Mouse (Mus musculus): ENCODE measurements at regions not wholly inside any gene's neighbourhood (a gene's known extent, or its start where the extent isn't known, plus 50 kb on each side); places are given as distances from the start of the nearest gene placed in this dataset.

- DNase-seq (ENCODE audit: extremely low spot score, low spot score) = peak; percentile 80
These were observed 175.3 kb downstream of the Gpat3 start for GRCm38 (mm10) chr5:101020784-101021183.

GRCm38 (mm10) chr5:101013844-101014243, 168.3 kb downstream of the Gpat3 start:
- DNase-seq (ENCODE audit: extremely low spot score, low spot score) = no peak

GRCm38 (mm10) chr5:101005216-101005615, 159.7 kb downstream of the Gpat3 start:
- DNase-seq (ENCODE audit: extremely low spot score, low spot score) = no peak

GRCm38 (mm10) chr5:101000436-101000835, 154.9 kb downstream of the Gpat3 start:
- no peak for DNase-seq (ENCODE audit: extremely low spot score, low spot score)

DNA sequence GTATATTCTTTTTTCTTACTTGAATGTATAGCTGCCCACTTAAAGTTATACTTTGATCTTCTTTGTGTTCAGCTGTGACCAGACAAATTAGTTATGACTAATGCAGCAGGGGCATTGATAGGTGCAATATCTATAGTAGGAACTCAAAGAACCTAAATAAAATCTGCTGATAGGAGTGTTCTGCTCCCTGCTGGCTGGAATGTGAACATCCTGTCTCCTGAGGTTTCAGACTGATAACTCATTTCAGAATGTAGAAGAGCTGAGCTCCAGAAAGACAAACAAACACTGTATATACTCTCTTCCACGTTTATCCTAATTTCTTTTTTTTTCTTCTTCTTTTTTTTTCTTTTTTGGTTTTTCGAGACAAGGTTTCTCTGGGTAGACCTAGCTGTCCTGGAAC, 146.9 kb downstream of the Gpat3 start:
- no peak for DNase-seq (ENCODE audit: extremely low spot score, low spot score)

DNA sequence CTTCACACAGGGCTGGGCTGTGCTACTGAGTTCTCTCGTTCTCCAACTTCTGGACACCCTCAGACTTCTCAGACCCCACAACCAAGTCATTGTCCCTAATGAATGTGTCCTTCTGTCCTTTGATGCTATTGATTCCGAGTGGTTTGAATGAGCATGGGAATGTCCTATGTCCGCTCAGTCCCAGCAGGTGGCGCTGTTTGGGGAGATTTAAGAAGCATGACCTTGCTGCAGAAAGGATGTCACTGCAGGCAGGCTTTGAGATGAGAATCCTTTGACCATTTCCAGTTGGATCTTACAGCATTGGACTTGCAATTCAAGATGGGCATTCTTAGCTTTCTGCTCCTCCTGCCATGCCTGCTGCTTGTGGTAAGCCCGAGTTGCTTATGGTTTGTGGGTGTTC, 146.1 kb downstream of the Gpat3 start:
- peak; percentile 71 for DNase-seq (ENCODE audit: extremely low spot score, low spot score)

- DNase-seq (ENCODE audit: extremely low spot score, low spot score) = no peak
These were observed 137.0 kb downstream of the Gpat3 start for GRCm38 (mm10) chr5:100982573-100982936.

DNA sequence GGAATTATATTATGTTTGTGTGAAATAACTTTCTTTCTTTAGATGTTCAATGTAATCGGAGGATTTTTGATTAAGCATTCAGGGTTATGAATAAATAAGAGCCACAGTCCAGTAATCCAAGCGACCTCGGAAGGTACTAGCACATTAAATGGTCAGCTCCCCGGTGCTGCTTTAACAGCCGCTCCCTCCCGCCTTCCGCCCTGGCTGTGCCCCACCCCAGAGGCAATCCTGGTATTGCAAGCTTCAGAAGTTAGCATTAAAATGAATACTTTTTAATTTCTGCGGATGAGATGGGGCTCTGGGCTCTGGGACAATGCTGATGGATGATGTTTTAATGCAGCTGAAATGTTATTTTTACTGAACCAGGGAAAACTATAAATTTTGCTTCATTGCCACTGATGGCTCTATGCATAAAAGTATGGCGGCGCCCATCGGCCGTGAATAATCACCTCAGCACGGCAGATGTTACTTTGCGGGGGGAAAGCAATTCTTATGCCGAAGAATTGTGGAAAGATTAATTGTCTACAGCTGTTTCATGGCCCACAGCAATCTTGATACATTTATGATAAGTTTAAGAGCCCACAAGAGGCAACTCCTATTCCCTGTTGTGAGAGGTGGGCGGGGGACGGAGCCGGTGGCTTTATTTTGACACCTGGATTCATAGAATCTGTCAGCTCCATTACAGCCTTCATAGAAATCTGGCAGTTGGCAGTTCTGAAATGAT, 136.5 kb downstream of the Gpat3 start:
- peak; percentile 18 for DNase-seq (ENCODE audit: extremely low spot score, low spot score)

DNA sequence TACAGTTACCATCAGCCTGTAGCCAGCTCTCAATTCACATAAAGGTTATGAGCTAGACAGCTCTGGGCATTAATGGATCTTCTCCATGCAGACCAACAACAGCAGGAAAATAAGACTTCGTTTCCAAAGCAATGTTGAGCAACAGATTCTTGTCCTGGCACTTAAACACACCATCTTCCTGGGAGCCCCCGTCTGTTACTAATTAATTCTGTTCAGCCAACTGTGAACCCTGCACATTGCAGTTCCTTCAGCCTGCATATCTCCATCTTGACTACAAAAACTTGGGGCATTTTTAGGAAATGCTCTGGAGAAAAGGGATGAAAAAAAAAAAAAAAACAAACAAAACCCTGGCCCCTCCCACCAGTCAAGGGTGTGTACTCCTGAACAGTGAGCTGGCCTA, 131.2 kb downstream of the Gpat3 start:
- DNase-seq (ENCODE audit: extremely low spot score, low spot score) = no peak

GRCm38 (mm10) chr5:100951210-100951609, 105.7 kb downstream of the Gpat3 start:
- DNase-seq (ENCODE audit: extremely low spot score, low spot score) = peak; percentile 16

Measured in neural tube, embryonic 10.5 days (tissue).